Mouse (Mus musculus): ENCODE results near the gene Phf3.

Gene Phf3

GRCm38 (mm10) chr1:30832778-30833177 lies 40.9 kb downstream of the Phf3 start:
- DNase-seq (ENCODE audit: inconsistent age in 2 of 2, low spot score in 1 of 2) = no peak

GRCm38 (mm10) chr1:30819414-30819813 lies 54.3 kb downstream of the Phf3 start:
- DNase-seq (ENCODE audit: inconsistent age in 2 of 2, low spot score in 1 of 2) = no peak

GRCm38 (mm10) chr1:30815609-30816008 lies 58.1 kb downstream of the Phf3 start:
- DNase-seq (ENCODE audit: inconsistent age in 2 of 2, low spot score in 1 of 2) = no peak

- DNase-seq (ENCODE audit: inconsistent age in 2 of 2, low spot score in 1 of 2) = no peak
Observed at GRCm38 (mm10) chr1:30814987-30815386, 58.7 kb downstream of the Phf3 start.

GRCm38 (mm10) chr1:30808101-30808699 lies 65.5 kb downstream of the Phf3 start:
- no peak for DNase-seq (ENCODE audit: inconsistent age in 2 of 2, low spot score in 1 of 2)

- no peak for DNase-seq (ENCODE audit: inconsistent age in 2 of 2, low spot score in 1 of 2)
Observed at GRCm38 (mm10) chr1:30805688-30806285, 67.9 kb downstream of the Phf3 start.

- no peak for DNase-seq (ENCODE audit: inconsistent age in 2 of 2, low spot score in 1 of 2)
Observed at GRCm38 (mm10) chr1:30804919-30805318, 68.8 kb downstream of the Phf3 start.

GRCm38 (mm10) chr1:30801911-30802310 lies 71.8 kb downstream of the Phf3 start:
- no peak for DNase-seq (ENCODE audit: inconsistent age in 2 of 2, low spot score in 1 of 2)

- no peak for DNase-seq (ENCODE audit: inconsistent age in 2 of 2, low spot score in 1 of 2)
Observed at GRCm38 (mm10) chr1:30799277-30799834, 74.4 kb downstream of the Phf3 start.

GRCm38 (mm10) chr1:30794606-30795005 lies 79.1 kb downstream of the Phf3 start:
- no peak for DNase-seq (ENCODE audit: inconsistent age in 2 of 2, low spot score in 1 of 2)

- DNase-seq (ENCODE audit: inconsistent age in 2 of 2, low spot score in 1 of 2) = no peak
Observed at GRCm38 (mm10) chr1:30793357-30793883, 80.3 kb downstream of the Phf3 start.

- DNase-seq (ENCODE audit: inconsistent age in 2 of 2, low spot score in 1 of 2) = peak in 1 of 2 experiments; percentile 48
Observed at GRCm38 (mm10) chr1:30792935-30793334, 80.8 kb downstream of the Phf3 start.

GRCm38 (mm10) chr1:30790220-30790619 lies 83.5 kb downstream of the Phf3 start:
- DNase-seq (ENCODE audit: inconsistent age in 2 of 2, low spot score in 1 of 2) = no peak

- no peak for DNase-seq (ENCODE audit: inconsistent age in 2 of 2, low spot score in 1 of 2)
Observed at GRCm38 (mm10) chr1:30789689-30790088, 84.0 kb downstream of the Phf3 start.

GRCm38 (mm10) chr1:30789001-30789400 lies 84.7 kb downstream of the Phf3 start:
- DNase-seq (ENCODE audit: inconsistent age in 2 of 2, low spot score in 1 of 2) = no peak

- no peak for DNase-seq (ENCODE audit: inconsistent age in 2 of 2, low spot score in 1 of 2)
Observed at GRCm38 (mm10) chr1:30786583-30786982, 87.1 kb downstream of the Phf3 start.

- DNase-seq (ENCODE audit: inconsistent age in 2 of 2, low spot score in 1 of 2) = no peak
Observed at GRCm38 (mm10) chr1:30783741-30784140, 90.0 kb downstream of the Phf3 start.

GRCm38 (mm10) chr1:30780293-30780692 lies 93.4 kb downstream of the Phf3 start:
- peak; percentile 31 to 79 for DNase-seq (ENCODE audit: inconsistent age in 2 of 2, low spot score in 1 of 2)

- no peak for DNase-seq (ENCODE audit: inconsistent age in 2 of 2, low spot score in 1 of 2)
Observed at GRCm38 (mm10) chr1:30779562-30779961, 94.2 kb downstream of the Phf3 start.

- DNase-seq (ENCODE audit: inconsistent age in 2 of 2, low spot score in 1 of 2) = peak in 1 of 2 experiments; percentile 65
Observed at GRCm38 (mm10) chr1:30778374-30779005, 95.2 kb downstream of the Phf3 start.

- no peak for DNase-seq (ENCODE audit: inconsistent age in 2 of 2, low spot score in 1 of 2)
Observed at GRCm38 (mm10) chr1:30776196-30776595, 97.5 kb downstream of the Phf3 start.

GRCm38 (mm10) chr1:30773662-30774061 lies 100.1 kb downstream of the Phf3 start:
- DNase-seq (ENCODE audit: inconsistent age in 2 of 2, low spot score in 1 of 2) = no peak

Measured in adrenal gland, adult (tissue).